Mouse (Mus musculus) cerebellum, adult 2 months (tissue): ENCODE data around the gene Nfic. TPM values are rescaled to one million over a fixed set of nuclear protein-coding genes. Genes with fewer than 3 reads are reported as not detected.

ENCODE experiments used
- DNase-seq, 2 experiments: peaks; one replicate each; pipeline ENCODE4 v3.0.0; 2021
- H3K27ac ChIP-seq: fragments of 200-500 bp; 2 replicates; pipeline ENCODE4 v1.5.1; 2012; ENCODE audit warnings: low read length, control low read depth, inconsistent platforms; ENCODE audit not compliant: insufficient read depth
- H3K27me3 ChIP-seq: fragments of 200-500 bp; 2 replicates; pipeline ENCODE4 v1.6.1; 2012; ENCODE audit warnings: inconsistent platforms, mild to moderate bottlenecking, low read length, moderate library complexity; ENCODE audit not compliant: control insufficient read depth, insufficient read depth
- H3K4me1 ChIP-seq: fragments of 200-500 bp; 2 replicates; pipeline ENCODE4 v1.6.1; 2011; ENCODE audit warnings: low read length; ENCODE audit not compliant: control insufficient read depth, insufficient read depth
- H3K4me3 ChIP-seq: fragments of 200-500 bp; replicated peaks from 2 replicates; pipeline ENCODE3; 2011; ENCODE audit warnings: mild to moderate bottlenecking, low read depth, low read length, control low read depth; ENCODE audit not compliant: insufficient read depth
- CTCF ChIP-seq: fragments of 200-500 bp; IDR thresholded peaks from 2 replicates; pipeline ENCODE4 v1.5.1; 2011; ENCODE audit warnings: low read depth, mild to moderate bottlenecking, control low read depth, low read length, moderate library complexity, borderline replicate concordance; ENCODE audit not compliant: insufficient read depth
- POLR2A ChIP-seq: fragments of 200-500 bp; IDR thresholded peaks from 2 replicates; pipeline ENCODE4 v1.6.1; 2011; ENCODE audit warnings: low read length, control low read depth, borderline replicate concordance; ENCODE audit not compliant: insufficient read depth
- WGBS: fragments of 180-500 bp; shearing (Covaris S2); methylation state at CpG from one replicate; pipeline ENCODE4 v1.1.7; 2018; 5-methylcytosine and 5-hydroxymethylcytosine counted together
- polyA plus RNA-seq: library from polyadenylated mRNA; depleted of rRNA; stranded (reverse); fragments of >200 nt; gene quantifications from 2 replicates; pipeline ENCODE4 v1.2.3, GENCODE M21; 2012

The Nfic gene
- polyA plus RNA-seq, 1 experiment: 103 TPM

DNA sequence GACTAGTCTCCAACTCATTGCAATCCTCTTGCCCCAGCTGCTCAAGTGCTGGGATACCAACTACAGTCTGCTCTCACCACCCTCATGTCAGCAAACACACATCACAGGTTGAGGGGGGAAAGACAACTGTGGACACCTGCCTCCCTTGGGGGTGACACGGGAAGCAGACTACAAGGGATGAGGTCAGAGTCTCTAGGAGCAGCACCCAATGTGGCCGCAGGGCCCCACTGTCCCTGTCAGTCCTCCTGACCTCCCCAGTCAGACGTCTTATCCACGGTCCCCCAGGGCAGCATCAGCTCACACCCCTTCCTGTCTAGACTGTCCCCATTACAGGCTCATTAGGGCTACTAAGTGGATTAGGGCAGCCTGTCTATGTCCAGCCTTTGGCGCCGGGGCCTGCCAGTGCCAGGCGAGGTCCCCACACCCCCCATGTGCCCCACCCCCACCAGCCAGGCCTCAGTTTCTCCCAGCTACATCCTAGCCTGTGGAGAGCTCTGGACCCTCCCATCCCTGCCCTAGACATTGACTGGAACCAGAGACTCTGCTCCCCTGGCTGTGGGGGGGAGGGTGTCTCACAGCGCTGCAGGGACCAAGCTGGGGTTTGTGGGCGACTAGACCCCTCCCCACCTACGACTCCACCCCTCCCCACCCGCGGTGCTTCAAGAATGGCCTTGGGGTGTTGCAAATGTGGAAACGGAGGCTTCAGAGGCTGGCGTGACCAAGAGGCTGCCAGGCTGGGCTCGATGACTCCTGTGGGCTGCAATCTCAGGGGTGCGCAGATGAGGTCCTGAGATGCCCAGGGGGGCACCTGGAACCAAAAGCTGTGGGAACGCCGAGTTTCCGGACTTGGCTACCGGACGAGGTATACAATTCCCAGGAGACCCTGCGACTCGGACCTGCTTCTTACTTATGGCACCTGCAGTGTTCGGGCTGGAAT lies 48.7 kb downstream of the Nfic start:
- H3K4me3 ChIP-seq: peak overlapping the region; percentile 49
- no peaks in the 10 kb centered on the region for H3K27me3 ChIP-seq
- H3K4me1 ChIP-seq: peaks cover 78% of the 10 kb centered on the region
- peak overlapping the region; percentile 69 for H3K27ac ChIP-seq
- peak in 1 of 2 experiments; percentile 57 for DNase-seq
- no peak for TF ChIP-seq CTCF
- TF ChIP-seq POLR2A: no peak
- WGBS: 18% methylated on average over 24 of the region's 24 CpGs

DNA sequence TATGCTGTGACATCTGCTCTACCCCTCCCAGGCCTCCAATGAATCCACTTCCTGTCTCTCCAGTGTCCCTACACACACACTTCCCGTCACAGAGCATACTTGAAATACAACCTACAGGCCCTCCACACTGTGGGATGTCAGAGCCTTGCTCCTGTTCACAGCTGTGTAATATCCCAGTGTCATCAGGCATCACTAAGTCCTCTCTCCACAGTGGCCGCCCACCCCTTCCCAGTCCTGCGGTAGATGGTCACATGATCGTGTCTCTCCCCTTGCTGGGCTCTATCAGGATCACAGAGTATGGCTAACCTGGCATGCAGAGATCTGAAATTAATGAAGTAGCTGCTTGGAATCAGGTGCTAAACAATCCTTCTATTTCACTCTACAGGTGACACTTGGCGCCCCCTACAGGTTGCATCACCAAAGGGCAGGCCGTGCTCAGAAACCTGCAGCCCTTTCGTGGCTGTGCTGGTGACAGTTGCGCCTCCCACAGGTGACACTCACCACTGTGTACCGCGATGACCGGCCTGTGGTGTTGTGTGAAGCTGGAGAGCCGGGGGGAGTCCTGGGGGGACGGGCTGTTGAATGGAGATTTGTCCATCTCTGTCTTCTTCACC lies 49.7 kb downstream of the Nfic start:
- Histone ChIP-seq H3K27me3 (no peaks in the 10 kb centered on the region), H3K4me3 (no peak overlapping the region), H3K27ac (no peak overlapping the region; the same call in 1 of the 2 replicates), H3K4me1 (peaks cover 77% of the 10 kb centered on the region)
- DNase-seq: peak; percentile 81 to 89
- 36% methylated on average over 13 of the region's 13 CpGs for WGBS
- TF ChIP-seq CTCF: peak; percentile 85
- TF ChIP-seq POLR2A: no peak

DNA sequence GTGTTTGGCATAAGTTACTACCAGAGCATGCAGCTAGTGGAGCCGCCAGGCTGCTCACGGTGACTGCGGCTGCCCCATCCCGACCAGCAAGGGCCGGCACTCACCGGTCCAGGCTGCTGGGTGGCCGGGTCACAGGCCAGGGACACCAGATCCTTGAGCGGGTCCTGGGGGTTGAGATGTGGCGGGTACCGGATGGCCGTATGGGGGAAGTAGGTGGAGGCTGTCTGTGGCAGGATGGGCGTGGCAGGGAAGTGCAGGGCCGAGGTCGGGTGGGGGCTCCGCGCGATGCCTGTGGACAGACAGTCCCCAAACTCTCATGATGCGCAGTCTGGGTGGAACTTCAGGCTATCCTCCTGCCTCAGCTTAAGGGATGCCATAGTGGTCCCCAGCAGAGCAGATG lies 50.7 kb downstream of the Nfic start:
- H3K27ac ChIP-seq: no peak overlapping the region
- no peaks in the 10 kb centered on the region for H3K27me3 ChIP-seq
- H3K4me1 ChIP-seq: peaks cover 75% of the 10 kb centered on the region
- no peak for DNase-seq
- WGBS: 73% methylated on average over 18 of the region's 18 CpGs
- no peak overlapping the region for H3K4me3 ChIP-seq
- TF ChIP-seq CTCF (no peak), POLR2A (no peak)

DNA sequence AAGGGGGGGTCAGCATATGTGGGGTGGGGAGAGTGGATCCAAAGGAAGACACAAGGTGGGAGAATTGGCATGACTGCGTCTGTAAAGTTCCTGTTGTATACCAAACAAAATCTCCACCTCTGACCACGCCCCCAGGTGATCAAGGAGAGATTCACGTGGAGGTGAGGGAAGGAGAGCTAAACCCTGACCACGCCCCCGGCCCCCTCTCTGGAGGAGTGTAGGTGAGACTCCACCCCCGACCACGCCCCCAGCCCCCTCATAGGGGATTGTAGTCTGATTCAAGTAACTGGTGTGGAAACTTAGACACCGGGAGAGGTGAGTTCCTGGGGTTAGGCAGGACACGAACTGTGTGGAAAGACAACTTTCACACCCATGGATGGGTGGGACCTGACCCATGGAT lies 51.4 kb downstream of the Nfic start:
- Histone ChIP-seq H3K4me1 (peaks cover 76% of the 10 kb centered on the region), H3K27ac (no peak overlapping the region), H3K27me3 (no peaks in the 10 kb centered on the region), H3K4me3 (no peak overlapping the region)
- 45% methylated on average over 9 of the region's 9 CpGs for WGBS
- TF ChIP-seq POLR2A (no peak), CTCF (no peak)
- DNase-seq: no peak

DNA sequence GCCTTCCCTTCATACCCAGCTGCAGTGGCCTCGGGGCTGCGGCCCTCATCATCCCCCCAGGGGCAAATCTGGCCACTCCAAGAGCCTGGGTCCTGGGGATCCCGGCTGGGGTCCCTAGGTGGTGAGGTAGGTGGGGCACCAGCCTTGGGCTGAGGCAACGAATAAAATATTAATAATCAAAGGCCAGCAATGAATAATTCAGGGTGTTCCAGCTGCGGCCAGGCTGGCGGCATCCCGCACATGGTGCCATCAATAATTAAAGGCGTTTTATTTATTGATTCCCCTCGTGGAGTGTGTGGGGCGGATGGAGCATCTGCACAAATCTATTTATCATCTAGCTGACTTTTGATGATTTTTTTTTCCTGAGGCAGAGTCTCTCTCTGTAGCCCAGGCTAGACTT lies 51.9 kb downstream of the Nfic start:
- DNase-seq: no peak
- H3K4me1 ChIP-seq: peaks cover 72% of the 10 kb centered on the region
- WGBS: 62% methylated on average over 10 of the region's 10 CpGs
- no peak for TF ChIP-seq POLR2A
- no peak for TF ChIP-seq CTCF
- no peak overlapping the region; the same call in 1 of the 2 replicates for H3K27ac ChIP-seq
- no peaks in the 10 kb centered on the region for H3K27me3 ChIP-seq
- H3K4me3 ChIP-seq: no peak overlapping the region

DNA sequence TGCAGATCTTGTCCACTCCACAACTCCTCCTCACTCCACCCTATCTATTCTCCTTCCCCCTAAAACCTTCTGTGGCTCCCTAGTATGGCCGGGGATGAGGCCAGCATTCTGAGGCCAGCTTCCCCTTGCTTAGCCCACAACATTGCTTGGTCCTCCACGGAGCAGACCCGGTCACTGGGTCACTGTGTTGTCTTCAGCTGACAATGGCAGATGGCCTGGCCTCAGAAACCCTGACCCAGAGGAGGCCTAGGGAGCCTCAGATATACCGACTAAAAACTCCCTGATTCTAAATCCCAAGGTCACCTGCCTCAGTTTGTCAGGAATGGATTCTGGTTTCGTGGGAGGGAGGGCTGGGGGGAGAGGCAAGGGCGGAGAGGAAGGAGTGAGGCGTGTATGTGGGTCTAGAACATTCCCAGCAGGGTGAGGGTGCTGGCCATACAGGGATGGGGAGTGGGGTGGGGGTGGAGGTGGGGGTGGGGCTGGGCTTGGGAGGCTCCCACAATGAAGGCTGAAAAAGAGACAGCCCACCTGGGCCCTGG lies 53.1 kb downstream of the Nfic start:
- Histone ChIP-seq H3K4me3 (no peak overlapping the region), H3K4me1 (peaks cover 67% of the 10 kb centered on the region), H3K27me3 (no peaks in the 10 kb centered on the region), H3K27ac (peak overlapping the region; percentile 82)
- no peak for TF ChIP-seq POLR2A
- TF ChIP-seq CTCF: no peak
- peak; percentile 65 to 69 for DNase-seq
- WGBS: 17% methylated on average over 7 of the region's 7 CpGs

DNA sequence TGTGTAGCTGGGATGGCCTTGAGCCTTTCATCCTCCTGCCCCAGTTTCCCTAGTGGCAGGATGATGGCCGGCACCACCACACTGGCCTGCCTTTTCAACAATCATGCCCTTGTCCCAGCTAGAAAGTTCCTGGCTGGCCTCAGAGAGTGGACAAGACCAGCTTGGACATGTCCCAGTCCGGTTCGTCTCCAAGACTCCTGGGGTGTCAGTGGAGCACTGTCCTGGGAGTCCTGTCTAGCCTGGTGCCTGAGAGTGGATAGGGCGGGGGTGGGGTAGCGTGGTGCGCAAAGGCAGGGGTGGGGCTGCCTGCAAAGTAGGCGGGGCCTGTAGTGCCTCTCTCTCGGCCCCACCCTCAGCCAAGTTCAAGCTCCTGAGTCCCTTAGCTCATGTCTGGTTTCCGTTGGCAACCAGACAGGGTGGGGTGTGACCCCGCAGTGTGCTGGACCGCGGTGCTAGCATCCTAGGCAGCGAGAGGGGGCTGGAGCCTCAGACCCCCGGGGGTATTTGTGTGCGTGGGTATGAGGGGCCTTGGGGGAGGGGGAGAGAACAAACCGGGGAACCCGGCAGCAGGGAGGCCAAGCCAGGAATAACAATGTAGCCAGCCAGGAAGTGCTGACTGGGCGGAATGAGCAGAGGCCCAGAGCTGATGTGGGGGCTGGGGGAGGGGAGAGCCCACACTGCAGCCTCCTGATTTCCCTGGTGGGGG lies 53.8 kb downstream of the Nfic start:
- H3K4me1 ChIP-seq: peaks cover 67% of the 10 kb centered on the region
- H3K4me3 ChIP-seq: no peak overlapping the region
- peak; percentile 75 to 82 for DNase-seq
- peak overlapping the region; percentile 82 for H3K27ac ChIP-seq
- WGBS: 8% methylated on average over 18 of the region's 18 CpGs
- no peak for TF ChIP-seq POLR2A
- no peak for TF ChIP-seq CTCF
- H3K27me3 ChIP-seq: no peaks in the 10 kb centered on the region

DNA sequence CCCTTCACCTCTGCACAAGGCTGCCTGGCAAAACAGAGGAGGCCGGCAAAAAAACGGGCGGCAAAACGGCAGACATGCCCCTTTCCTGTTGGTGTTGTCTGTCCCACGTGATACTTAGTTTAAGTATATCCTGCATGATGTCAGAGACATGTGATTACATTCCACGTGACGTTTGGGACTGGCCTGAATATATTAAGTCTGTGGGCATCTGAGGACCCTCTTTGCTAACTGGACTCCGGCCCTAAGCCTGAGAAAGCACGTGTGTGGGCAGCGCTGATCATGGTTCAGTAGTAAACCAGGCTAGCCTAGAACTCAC lies 54.3 kb downstream of the Nfic start:
- Histone ChIP-seq H3K4me3 (no peak overlapping the region), H3K4me1 (peaks cover 67% of the 10 kb centered on the region), H3K27me3 (no peaks in the 10 kb centered on the region), H3K27ac (peak overlapping the region; percentile 73)
- DNase-seq: no peak
- WGBS: 11% methylated on average over 10 of the region's 10 CpGs
- TF ChIP-seq POLR2A: no peak
